Mouse (Mus musculus) thymus, adult 2 months (tissue): ENCODE results near the gene Nptxr. TPM values are rescaled to one million over a fixed set of nuclear protein-coding genes. Genes with fewer than 3 reads are reported as not detected.

Source experiments
- DNase-seq: peaks from one replicate; pipeline ENCODE4 v3.0.0; 2021
- H3K27ac ChIP-seq: fragments of 200-500 bp; 2 replicates; pipeline ENCODE4 v1.5.1; 2012; ENCODE audit warnings: low read length, control low read depth; ENCODE audit not compliant: control insufficient read depth, insufficient read depth
- H3K27me3 ChIP-seq: fragments of 200-500 bp; 2 replicates; pipeline ENCODE4 v1.6.1; 2012; ENCODE audit warnings: mild to moderate bottlenecking, low read length, moderate library complexity, mixed read lengths; ENCODE audit not compliant: control insufficient read depth, insufficient read depth
- H3K36me3 ChIP-seq: fragments of 200-500 bp; 2 replicates; pipeline ENCODE4 v1.6.1; 2012; ENCODE audit warnings: mild to moderate bottlenecking, low read length, moderate library complexity; ENCODE audit not compliant: control insufficient read depth, insufficient read depth
- H3K4me1 ChIP-seq: fragments of 200-500 bp; replicated peaks from 2 replicates; pipeline ENCODE4 v1.6.1; 2012; ENCODE audit warnings: low read length; ENCODE audit not compliant: control insufficient read depth, insufficient read depth
- H3K4me3 ChIP-seq: fragments of 200-500 bp; 2 replicates; pipeline ENCODE4 v1.5.1; 2012; ENCODE audit warnings: mild to moderate bottlenecking, low read length, control low read depth, moderate library complexity; ENCODE audit not compliant: control insufficient read depth, insufficient read depth
- CTCF ChIP-seq: fragments of 200-500 bp; IDR thresholded peaks from 2 replicates; pipeline ENCODE4 v1.5.1; 2012; ENCODE audit warnings: mild to moderate bottlenecking, control low read depth, low read length, moderate library complexity, borderline replicate concordance; ENCODE audit not compliant: control insufficient read depth, poor library complexity, insufficient read depth; ENCODE audit errors: extremely low read depth
- POLR2A ChIP-seq: fragments of 200-500 bp; IDR thresholded peaks from 2 replicates; pipeline ENCODE4 v1.6.1; 2012; ENCODE audit warnings: mild to moderate bottlenecking, low read length, control low read depth, moderate library complexity; ENCODE audit not compliant: control insufficient read depth, poor library complexity, insufficient read depth; ENCODE audit errors: extremely low read depth
- WGBS: fragments of 180-500 bp; shearing (Covaris S2); methylation state at CpG from one replicate; pipeline ENCODE4 v1.1.7; 2018; 5-methylcytosine and 5-hydroxymethylcytosine counted together
- polyA plus RNA-seq: library from polyadenylated mRNA; depleted of rRNA; stranded (reverse); fragments of >200 nt; gene quantifications from 2 replicates; pipeline ENCODE4 v1.2.3, GENCODE M21; 2012

Nptxr gene
- polyA plus RNA-seq, 1 experiment: 1.2 TPM

DNA sequence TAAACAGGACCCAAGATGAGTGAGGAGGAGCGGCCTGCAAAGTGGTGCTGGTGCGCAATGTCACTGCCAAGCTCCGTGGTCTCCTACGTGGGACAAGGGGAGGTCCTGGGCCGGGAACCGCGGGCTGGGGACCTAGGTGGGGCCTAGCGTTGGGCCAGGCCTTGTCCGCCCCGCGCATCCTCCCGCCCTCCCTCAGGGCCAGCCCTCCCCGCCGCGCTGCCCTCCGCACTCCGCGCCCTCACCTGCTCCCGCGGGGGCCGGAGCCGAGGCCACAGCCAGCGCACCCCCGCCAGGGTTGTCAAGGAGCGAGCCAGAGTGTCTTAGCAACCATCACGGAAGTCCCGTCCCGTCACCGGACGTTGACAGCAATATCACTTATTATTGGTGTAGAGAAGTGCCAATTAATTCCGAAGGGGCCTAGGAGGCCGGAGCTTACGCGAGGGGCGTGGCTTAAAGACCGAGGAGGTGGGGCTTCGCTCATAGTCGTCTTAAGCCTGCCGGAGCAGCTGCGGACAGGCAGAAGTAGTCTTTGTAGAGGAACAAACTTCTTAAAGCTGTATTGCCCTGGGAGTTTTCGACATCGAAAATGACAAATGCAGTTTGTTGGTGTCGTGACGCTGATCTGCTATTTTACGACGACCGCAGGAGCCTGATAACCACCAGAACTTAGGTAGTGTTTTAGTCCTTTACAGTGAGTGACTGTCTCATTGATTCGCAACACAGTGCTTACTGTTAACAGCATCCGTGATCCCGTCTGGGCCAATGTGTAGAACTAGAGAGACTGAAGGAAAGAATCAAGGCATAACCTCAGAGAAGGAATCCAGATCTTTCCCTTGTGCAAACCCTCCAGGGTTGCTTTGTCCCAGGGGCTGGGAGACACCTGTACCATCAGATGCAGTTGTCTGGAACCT, 30.2 kb downstream of the Nptxr start:
- TF ChIP-seq CTCF: peak; percentile 52; the same call in 1 of the 2 replicates
- TF ChIP-seq POLR2A: 0 out of 2 replicates have a peak, but pooled peaks have one; percentile 13
- WGBS: 2% methylated on average over 50 of the region's 50 CpGs
- Histone ChIP-seq H3K4me1 (peaks cover 9% of the 10 kb centered on the region), H3K4me3 (peak overlapping the region; percentile 94), H3K27ac (peak overlapping the region; percentile 9; the same call in 1 of the 2 replicates), H3K36me3 (no peaks in the 10 kb centered on the region), H3K27me3 (no peaks in the 10 kb centered on the region)
- peak; percentile 97 for DNase-seq

DNA sequence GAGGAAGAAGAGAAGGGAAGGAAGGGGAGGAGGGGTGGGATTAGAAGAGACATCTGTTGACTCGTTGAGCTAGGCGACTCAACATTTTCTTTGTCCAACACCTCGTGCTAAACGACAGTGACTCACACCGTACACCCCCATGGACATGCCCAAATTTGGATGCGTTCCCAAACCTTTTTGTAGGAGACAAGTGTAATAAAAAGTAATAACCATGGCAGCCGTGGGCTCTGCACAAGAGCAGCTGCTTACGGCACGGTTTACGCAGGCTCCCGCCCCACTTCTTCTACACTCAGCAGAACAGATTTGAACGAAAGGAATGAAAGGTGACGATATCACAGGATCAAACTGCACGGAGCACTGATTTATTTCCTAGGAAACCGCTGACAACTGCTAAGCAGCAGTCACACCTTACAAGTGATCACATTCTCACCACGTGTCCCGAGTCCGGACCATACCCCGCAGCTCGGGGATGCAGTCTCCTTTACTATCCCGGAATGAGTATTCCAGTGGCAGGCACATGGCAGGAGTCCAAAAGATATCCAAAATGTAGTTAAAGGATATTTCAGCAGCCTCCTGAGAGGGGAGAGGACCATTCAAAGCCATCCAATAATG, 33.8 kb downstream of the Nptxr start:
- TF ChIP-seq CTCF (no peak), POLR2A (no peak)
- DNase-seq: no peak
- Histone ChIP-seq H3K4me1 (peaks cover 9% of the 10 kb centered on the region), H3K36me3 (no peaks in the 10 kb centered on the region), H3K27me3 (no peaks in the 10 kb centered on the region), H3K4me3 (no peak overlapping the region), H3K27ac (no peak overlapping the region)
- 89% methylated on average over 21 of the region's 21 CpGs for WGBS

DNA sequence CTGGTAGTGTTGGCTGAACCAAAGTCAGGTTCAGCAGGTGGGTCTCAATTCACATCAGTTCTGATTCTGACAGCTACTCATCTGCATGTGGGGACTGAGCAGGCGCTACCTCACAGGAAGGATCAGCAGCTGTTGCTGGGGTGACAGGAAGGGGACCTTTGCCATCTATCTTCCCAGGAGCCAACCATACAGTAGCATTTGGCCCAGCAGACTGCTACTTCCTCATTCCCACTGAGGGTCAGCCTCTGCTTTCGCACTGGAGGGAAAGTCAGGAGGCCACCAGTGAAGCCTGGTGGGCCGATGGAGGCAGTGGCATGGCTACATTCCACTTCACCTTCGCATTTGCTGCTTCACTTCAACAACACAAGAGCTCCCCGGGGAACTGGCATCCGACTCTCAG, 36.3 kb downstream of the Nptxr start:
- Histone ChIP-seq H3K4me1 (peaks cover 1% of the 10 kb centered on the region; the same call in 1 of the 2 replicates), H3K4me3 (no peak overlapping the region), H3K27me3 (no peaks in the 10 kb centered on the region), H3K36me3 (no peaks in the 10 kb centered on the region), H3K27ac (no peak overlapping the region)
- TF ChIP-seq POLR2A (no peak), CTCF (no peak)
- no peak for DNase-seq
- 20% methylated on average over 6 of the region's 6 CpGs for WGBS

GRCm38 (mm10) chr15:79767327-79767961, 37.1 kb downstream of the Nptxr start:
- no peak for TF ChIP-seq CTCF
- TF ChIP-seq POLR2A: no peak
- Histone ChIP-seq H3K36me3 (no peaks in the 10 kb centered on the region), H3K4me3 (no peak overlapping the region), H3K4me1 (no peaks in the 10 kb centered on the region), H3K27ac (no peak overlapping the region), H3K27me3 (no peaks in the 10 kb centered on the region)
- no peak for DNase-seq
- 87% methylated on average over 16 of the region's 16 CpGs for WGBS

- 97% methylated on average over 10 of the region's 10 CpGs for WGBS
- Histone ChIP-seq H3K27me3 (no peaks in the 10 kb centered on the region), H3K4me1 (no peaks in the 10 kb centered on the region), H3K36me3 (no peaks in the 10 kb centered on the region), H3K27ac (no peak overlapping the region), H3K4me3 (no peak overlapping the region)
- DNase-seq: no peak
- TF ChIP-seq CTCF (no peak), POLR2A (no peak)
Observed at GRCm38 (mm10) chr15:79766586-79767071, 37.9 kb downstream of the Nptxr start.

- Histone ChIP-seq H3K4me3 (no peak overlapping the region), H3K27me3 (no peaks in the 10 kb centered on the region), H3K4me1 (no peaks in the 10 kb centered on the region), H3K27ac (no peak overlapping the region), H3K36me3 (no peaks in the 10 kb centered on the region)
- 93% methylated on average over 10 of the region's 10 CpGs for WGBS
- TF ChIP-seq CTCF: no peak
- no peak for TF ChIP-seq POLR2A
- DNase-seq: no peak
Observed at GRCm38 (mm10) chr15:79766168-79766567, 38.4 kb downstream of the Nptxr start.
